Mouse (Mus musculus) layer of hippocampus, adult 9-10 months (tissue): ENCODE results near the gene Ctsf.
A peak's percentile ranks its signal among the peaks of the same experiment; 100 is the strongest.
"Not testable (repeated sequence)": the region's sequence is repeated elsewhere in the genome, so short reads cannot be mapped to it uniquely, and the experiment has no call there.

Experiments
- DNase-seq: peaks from one replicate; pipeline ENCODE4 v3.0.0; 2022; ENCODE audit warnings: low spot score

Gene Ctsf

DNA sequence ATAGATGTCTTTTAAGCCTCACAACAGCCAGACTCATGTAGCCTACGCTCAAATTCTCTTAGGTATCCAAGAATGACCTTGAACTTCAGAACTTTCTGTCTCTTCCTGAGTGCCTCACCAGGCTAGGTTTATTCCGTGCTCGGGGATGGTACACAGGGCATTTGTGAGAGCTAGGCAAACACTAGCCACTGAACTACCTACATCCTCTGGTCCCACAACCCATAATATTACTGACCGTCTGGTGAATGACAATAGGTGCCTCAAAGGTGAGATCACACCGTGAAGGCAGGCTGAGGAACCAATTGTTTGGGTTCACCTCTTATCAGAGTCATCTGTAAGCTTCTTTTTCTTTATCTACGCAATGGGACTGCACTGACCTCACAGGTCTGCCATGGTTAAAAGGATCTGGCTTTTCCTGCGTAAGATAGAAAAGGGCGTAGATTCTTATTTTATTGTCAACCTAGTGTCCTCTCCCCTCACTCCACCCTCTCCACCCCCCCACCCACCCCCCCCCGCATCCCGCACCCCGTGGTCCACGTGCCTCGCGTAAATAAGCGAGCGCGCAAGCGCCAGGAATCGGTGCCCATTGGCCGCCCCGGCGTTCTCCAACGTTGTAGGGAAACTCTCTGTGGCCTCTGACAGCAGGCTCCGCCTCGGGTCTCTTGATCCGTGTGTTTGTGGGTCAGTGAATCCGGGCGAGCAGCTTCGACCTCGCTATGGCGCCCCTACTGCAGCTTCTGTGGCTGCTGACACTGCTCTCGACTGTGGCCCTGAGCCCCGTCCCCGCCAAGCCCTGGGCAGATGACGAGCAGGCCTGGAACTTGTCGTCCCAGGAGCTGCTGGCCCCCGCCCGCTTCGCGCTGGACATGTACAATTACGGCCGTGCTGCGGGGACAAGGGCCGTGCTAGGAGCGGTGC is at the start of gene Ctsf:
Ctsf (plus strand) TSS at position 579 of the 918 bp plus-strand sequence.
- DNase-seq = peak; percentile 71

DNA sequence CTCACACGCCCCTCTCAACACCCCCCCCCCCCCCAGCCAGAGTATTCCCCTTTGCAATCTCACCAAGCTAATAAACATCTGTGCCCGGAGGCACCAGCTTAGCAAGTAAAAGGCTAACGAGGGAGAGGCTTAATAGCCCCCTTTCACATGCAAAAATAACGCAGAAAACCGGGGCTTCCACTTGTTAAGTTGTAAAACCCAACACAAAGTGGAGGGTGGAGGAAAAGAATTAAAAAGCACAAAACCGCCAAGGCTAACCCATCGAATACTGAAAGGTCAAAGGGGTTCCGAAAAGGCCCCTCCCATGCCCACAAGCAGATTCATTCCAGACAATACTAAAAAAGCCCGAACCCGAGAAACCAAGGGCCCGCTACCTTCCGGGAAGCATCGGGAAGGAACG is 44.6 kb upstream of the Ctsf start:
- no peak for DNase-seq

DNA sequence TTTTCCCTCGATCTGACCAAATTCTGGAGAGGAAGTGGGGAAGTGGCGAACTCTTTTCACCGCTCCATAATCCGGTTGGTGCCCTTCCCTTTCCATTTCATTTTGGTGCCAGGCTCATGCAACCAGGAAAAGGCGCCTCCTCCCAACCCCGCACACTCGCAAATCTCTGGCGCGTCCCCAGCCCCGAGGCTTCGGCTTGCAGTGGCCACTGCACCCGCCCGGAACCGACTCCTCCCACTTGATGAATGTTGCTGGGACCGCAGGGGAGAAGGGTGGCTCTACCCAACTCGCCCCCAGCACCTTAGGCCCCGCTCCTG is 44.2 kb upstream of the Ctsf start:
- no peak for DNase-seq

DNA sequence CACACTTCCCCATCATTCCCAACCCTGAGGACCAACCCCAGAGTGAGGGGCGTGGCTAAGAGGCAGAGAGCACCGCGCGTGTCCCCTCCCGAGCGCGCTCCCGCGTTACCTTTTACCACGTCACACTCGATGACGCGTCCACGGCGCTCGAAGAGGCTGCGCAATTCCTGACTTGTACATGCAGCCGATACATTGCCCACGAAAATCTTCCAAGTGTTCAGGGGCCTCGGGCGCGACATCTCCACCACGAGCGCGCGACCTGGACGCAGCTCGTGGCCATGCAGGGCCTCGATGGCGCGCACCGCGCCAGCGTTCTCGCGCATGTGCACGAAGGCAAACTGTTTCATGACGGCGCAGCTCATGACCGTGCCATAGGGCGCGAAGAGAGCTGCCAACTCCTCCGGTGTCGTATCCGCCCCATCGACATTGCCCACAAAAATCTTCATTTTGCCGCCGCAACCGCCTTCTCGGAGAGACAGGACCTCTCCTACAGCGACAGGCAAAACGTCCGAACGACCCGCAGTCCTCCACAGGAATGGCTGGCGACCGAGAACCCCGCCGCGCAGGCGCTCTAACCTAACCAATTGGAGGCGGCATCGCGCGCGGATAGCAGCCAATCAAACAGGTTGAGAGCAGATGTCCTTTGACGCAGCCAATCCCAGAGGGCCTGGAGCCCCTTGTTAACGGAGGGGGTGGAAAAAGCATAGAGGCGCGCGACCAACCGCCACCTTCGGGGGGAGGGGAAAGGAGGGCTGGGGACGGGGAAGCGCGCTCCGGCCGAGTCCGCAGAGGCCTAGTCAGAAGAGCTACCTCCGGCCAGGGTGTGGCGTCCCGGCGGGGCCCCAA is 43.6 kb upstream of the Ctsf start, which contains the start of the genes Gm21992 and Rbm14:
Gm21992 (minus strand) TSS at position 550 of the 846 bp plus-strand sequence.
Rbm14 (minus strand) TSS at position 572 of the 846 bp plus-strand sequence.
- peak; percentile 98 for DNase-seq

DNA sequence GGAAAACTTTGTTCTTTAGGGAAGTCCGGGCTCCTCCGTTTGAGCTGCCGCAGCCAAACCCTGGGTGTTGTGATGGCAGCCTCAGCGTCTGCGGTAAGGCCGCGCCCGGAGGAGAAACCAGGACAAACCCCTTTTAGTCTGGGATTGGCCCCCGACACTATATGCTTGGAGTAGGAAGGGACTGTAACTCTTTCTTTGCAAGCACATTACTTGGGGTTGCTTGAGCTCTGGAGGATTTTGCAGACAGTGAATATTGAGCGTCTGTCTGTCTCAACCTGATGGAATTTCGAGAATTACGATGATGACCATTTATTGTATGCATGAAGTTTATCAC is 43.1 kb upstream of the Ctsf start:
- DNase-seq = no peak

DNA sequence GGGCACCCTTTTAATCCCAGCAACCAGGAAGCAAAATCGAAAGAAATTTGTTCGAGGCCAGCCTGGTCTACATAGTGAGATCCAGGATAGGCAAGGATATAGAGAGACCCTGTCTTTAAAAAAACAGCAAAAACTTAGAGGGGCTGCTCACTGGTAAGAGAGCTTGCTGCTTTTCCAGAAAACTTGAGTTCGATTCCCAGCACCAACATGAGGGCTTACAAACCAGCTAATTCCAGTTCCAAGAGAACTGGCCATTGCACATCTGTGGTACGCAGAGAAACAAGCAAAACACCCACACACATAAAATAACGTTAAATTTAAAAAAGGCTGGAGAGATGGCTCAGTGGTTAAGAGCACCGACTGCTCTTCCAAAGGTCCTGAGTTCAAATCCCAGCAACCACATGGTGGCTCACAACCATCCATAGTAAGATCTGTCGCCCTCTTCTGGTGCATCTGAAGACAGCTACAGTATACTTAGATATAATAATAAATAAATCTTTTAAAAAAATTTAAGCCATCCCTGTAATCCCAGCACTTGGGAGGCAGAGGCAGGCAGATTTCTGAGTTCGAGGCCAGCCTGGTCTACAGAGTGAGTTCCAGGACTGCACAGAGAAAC is 42.5 kb upstream of the Ctsf start:
- not testable (repeated sequence) for DNase-seq

DNA sequence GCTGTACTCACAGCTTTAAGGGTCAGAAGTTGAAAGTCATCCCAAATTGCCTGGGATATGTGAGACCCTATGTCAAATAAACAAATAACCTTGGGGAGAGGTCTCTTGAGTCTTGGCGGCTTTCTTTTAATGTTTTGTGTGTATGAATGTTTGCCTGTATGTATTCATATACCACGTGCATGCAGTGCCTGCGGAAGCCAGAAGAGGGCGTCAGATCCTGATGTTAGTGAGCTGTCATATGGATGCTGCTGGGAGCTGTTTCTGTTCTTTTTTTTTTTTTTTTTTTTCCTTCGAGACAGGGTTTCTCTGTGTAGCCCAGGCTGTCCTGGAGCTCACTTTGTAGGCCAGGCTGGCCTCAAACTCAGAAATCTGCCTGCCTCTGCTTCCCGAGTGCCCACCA is 41.9 kb upstream of the Ctsf start:
- DNase-seq = no peak

GRCm38 (mm10) chr19:4817182-4817835 is 37.6 kb upstream of the Ctsf start:
- DNase-seq = no peak

DNA sequence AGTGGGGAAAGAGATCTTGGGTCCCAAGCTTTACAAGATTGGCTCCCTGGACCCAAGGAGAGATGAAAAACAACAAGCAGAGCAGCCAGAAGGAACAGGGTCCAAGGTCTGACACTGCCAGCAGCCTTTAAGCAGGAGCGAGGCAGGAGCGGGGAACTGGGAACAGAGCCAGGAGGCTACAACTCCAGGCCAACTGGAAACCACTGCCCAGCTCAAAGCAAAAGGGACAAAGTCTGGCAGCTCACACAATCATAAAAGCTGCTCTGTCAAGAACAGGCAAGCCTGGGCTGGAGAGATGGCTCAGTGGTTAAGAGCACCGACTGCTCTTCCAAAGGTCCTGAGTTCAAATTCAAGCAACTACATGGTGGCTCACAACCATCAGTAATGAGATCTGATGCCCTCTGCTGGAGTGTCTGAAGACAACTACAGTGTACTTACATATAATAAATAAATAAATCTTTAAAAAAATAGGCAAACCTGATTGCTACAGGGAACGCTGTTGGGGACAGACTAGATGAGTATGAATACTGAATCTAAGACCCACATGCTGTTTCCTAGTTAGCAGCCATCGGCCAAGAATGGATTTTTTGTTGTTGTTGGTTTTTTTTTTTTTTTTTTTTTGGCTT is 34.1 kb upstream of the Ctsf start:
- no peak for DNase-seq

DNA sequence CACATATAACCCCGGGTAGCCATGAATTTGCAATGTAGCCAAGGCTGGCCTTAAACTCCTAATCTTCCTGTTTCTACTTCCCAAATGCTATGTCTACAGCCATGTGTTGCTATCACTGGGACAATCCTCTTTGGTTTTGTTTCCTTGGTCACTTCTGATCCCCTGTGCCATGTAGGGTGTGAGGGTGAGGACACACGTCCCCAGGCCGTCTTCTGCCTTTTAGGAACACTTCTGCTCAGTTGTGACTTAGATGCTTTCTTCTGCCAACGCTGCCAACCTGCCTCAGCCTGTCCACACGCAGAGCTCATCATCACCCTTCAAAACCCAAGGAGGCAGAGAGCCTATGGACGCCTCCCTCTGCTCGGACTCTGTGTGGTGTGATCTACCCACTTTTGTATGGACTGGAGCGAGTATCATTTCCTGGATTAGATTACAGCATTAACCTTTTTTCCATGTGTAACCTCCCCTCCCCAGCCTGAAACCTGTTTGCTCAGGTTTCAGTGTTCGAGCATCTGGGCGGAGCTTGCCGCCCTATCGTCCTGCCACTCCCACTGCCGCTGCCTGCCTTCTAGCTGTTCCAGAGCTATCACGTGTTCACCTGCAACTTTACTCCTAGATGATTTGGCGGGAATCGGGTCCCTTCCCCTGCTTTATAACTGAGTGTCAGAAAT is 26.4 kb upstream of the Ctsf start:
- no peak for DNase-seq

GRCm38 (mm10) chr19:4829156-4829555 is 25.8 kb upstream of the Ctsf start:
- DNase-seq = no peak

DNA sequence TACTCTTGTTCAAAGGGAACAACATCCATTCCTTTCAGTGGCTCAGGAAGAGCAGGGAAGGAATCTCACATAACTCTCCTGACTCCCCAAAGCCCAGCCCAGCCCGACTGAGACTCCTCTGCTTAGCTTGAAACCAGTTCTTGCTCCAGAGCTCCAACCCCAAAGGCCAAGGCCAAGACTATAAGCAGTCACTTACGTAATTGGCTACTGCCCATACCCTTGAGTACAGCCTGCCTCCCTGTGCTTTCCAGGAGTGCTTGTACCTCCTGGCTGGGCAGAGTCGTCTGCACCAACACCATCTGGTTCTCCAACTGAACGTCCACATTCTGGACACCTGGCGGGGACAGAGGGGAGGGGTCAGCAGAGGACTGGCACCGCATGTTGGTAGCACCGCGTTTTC is 21.0 kb upstream of the Ctsf start:
- no peak for DNase-seq

GRCm38 (mm10) chr19:4836096-4836495 is 18.8 kb upstream of the Ctsf start:
- no peak for DNase-seq

DNA sequence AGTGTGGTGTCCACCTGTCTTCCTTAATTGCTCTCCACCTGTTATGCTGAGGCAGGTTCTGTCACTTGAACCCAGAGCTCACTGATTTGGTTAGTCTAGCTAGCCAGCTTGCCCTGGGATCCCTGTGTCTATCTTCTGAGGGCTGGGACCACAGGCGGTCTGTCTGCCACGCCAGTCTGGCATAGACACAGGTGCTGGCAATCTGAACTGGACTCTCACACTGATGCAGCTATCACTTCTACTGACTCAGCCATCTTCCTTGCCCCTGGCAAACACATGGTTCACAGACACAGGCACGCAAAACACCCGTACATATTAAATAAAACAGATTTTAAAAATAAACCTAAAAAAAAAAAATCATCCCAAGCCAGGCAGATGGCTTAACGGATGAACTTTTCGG is 17.9 kb upstream of the Ctsf start:
- DNase-seq = no peak

DNA sequence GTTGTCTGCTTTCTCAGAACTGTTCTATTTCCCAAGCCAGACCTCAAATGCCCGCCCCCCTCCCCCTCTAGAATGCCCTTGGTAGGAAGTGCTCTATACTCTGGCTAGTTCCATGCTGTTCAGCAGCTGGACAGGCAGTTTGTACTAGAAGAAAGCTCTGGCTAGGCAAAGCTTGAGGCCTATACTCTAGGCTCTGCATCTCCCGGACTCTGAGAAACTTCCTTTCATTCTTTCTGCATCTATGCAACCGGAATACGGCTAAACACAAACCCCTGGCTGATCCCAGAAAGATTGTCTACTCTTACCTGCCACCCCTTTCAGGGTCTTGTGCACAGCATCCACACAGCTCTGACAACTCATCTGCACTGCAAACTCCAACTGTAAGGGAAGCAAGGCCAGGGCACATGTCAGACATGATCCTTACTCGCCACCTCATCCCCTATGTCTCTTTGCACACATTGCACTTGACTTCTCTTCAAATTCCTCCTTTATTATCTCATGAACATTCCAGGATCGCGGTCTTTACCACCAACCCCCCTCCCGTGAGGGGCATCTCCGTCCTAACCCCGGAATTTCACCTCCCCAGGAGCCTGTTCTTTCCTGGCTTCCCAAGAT is 16.3 kb upstream of the Ctsf start:
- DNase-seq = no peak

- peak; percentile 88 for DNase-seq
These were observed 15.8 kb upstream of the Ctsf start, which contains the start of the genes Ccs and Ccdc87 for GRCm38 (mm10) chr19:4839149-4839548. Gene Ccs (minus strand): TSS chr19:4839332. Gene Ccdc87 (plus strand): TSS chr19:4839366.

DNA sequence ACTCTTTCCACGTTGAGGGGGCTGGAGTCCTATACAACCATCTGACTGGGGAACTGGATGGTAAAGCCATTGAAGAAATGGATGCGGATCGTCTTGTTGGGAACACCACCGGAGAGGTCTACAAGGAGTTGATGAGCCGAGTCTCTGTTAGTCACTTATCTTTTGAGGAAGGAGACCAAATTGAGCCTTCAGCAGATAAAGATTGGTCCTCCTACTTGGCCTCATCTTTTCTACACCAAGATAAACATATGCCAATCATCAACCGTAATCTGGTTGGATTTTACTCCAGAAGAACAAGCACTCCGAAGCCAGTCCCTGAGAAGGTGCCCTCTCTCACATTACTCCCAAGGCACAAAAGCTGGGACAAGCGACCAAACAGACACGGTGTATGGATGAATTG is 14.1 kb upstream of the Ctsf start:
- no peak for DNase-seq

- no peak for DNase-seq
These were observed 12.3 kb upstream of the Ctsf start for GRCm38 (mm10) chr19:4842611-4843010.

DNA sequence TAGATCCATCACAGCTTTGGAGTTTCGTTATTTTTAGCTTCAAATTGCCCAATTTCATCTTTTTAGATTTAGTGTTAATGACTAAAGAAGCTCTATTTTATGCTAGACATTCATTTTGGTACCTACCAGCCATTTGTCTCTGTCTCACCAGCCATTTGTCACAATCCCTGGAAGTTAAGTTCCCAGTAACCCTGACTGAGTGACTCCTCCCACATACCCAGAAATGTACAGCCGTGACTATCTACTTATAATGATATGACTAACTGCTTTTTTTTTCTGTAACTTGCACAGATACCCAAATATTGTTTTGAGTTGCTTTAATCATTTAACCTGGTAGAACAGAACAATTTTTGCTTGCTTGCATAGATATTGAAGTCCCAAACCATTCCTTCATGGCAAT is 9.1 kb upstream of the Ctsf start:
- DNase-seq = no peak

DNA sequence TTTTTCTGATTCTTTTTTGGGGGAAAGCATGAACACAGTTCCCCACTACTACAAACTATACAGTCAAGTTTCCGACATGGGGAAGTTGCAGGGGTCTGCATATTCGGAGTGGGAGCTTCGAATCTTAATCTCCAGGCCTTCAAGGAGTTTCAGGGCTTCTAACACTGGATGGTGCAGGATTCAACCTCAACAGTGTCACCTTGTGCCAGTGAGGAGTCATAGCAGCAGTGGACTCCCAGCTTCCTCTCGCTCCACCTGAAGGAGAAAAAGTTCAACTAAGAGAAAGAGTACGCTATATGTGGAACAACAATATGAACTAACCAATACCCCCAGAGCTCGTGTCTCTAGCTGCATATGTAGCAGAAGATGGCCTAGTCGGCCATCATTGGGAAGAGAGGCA is 7.4 kb upstream of the Ctsf start:
- DNase-seq = no peak

GRCm38 (mm10) chr19:4849800-4850199 is 5.1 kb upstream of the Ctsf start:
- DNase-seq = no peak
